Mouse (Mus musculus): ENCODE measurements around the gene Efcab9.

GRCm38 (mm10) chr11:32542687-32543411 is 11.0 kb upstream of the Efcab9 start:
- TF ChIP-seq CTCF (IDR thresholded peaks at IDR 0.05; ENCODE audit: insufficient read depth, low read length): no peak
- TF ChIP-seq POLR2A (IDR thresholded peaks at IDR 0.05; ENCODE audit: borderline replicate concordance, extremely low read depth, low read depth, low read length): no peak

Data from lung, adult 2 months (tissue).